Comparison of ENCODE assay signal across 16 mouse cellular contexts in genomic region chr11:121189681-121190080, GRCm38 (mm10). TPM values are rescaled to one million over a fixed set of nuclear protein-coding genes. Genes with fewer than 3 reads are reported as not detected.
A peak's percentile ranks its signal among the peaks of the same experiment; 100 is the strongest.
DNase-seq lines count a peak whose midpoint lies in the region; ATAC-seq lines count a peak whose summit lies in the region.
"Had no signal": no experiment of that assay in that cellular context is flagged by ENCODE, and none has a peak within 500 bp of the region (broad histone marks: within the 10 kb centered on the region; RNA-seq: fewer than 3 reads in every experiment).

No protein-coding gene starts in this region.

- 0 out of 2 replicates have a peak, but pooled peaks cover 5% of the 10 kb centered on the region for H3K36me3 ChIP-seq in embryonic facial prominence, embryonic 14.5 days (ENCODE audit: control insufficient read depth, insufficient read depth, low read length)
- peaks cover 4% of the 10 kb centered on the region; the same call in 1 of the 2 replicates for H3K36me3 ChIP-seq in embryonic facial prominence, embryonic 10.5 days (replicated peaks)
- no peaks in the 10 kb centered on the region for H3K36me3 ChIP-seq in kidney, embryonic 14.5 days (ENCODE audit: control insufficient read depth, insufficient read depth, low read length)
- H3K36me3 ChIP-seq: lung, embryonic 15.5 days had no signal

- peak; percentile 36 for DNase-seq in embryonic facial prominence, embryonic 14.5 days (ENCODE audit: low spot score)
- no peak for DNase-seq in embryonic facial prominence, embryonic 10.5 days (ENCODE audit: low spot score)
- DNase-seq in kidney, adult 8-10 months: peak; percentile 60 to 66
- DNase-seq in cerebellum, postnatal 10 days: peak; percentile 67 to 69
- peak; percentile 66 for DNase-seq in heart, postnatal 4 days
- DNase-seq in yolk sac, embryonic 10.5 days (ENCODE audit: low spot score): no peak
- DNase-seq in B cell, adult 2 months: no peak
- DNase-seq: spleen, adult 18-20 months had no signal

- ATAC-seq in embryonic facial prominence, embryonic 14.5 days (ENCODE audit: low read depth): no peak
- ATAC-seq in kidney, embryonic 14.5 days (ENCODE audit: low FRiP score, low TSS enrichment): no peak

- H3K4me3 ChIP-seq in embryonic facial prominence, embryonic 14.5 days (ENCODE audit: low read depth, low read length): no peak overlapping the region
- H3K4me3 ChIP-seq in embryonic facial prominence, embryonic 10.5 days: no peak overlapping the region
- no peak overlapping the region for H3K4me3 ChIP-seq in kidney, embryonic 14.5 days (ENCODE audit: low read length)
- H3K4me3 ChIP-seq: hindbrain, embryonic 15.5 days; lung, embryonic 15.5 days; myocyte had no signal

- H3K27ac ChIP-seq in embryonic facial prominence, embryonic 14.5 days (replicated peaks; ENCODE audit: low read depth, low read length): no peak overlapping the region
- no peak overlapping the region for H3K27ac ChIP-seq in embryonic facial prominence, embryonic 10.5 days (replicated peaks)
- H3K27ac ChIP-seq in kidney, embryonic 14.5 days (ENCODE audit: low read depth, low read length): no peak overlapping the region
- H3K27ac ChIP-seq: hindbrain, embryonic 15.5 days; lung, embryonic 15.5 days had no signal

- 73% methylated on average over 3 of the region's 3 CpGs for WGBS in embryonic facial prominence, embryonic 14.5 days
- 87% methylated on average over 3 of the region's 3 CpGs for WGBS in embryonic facial prominence, embryonic 10.5 days
- WGBS in kidney, embryonic 14.5 days: 91% methylated on average over 3 of the region's 3 CpGs

- H3K4me1 ChIP-seq in embryonic facial prominence, embryonic 14.5 days (ENCODE audit: control insufficient read depth, insufficient read depth, low read length): no peaks in the 10 kb centered on the region
- H3K4me1 ChIP-seq in embryonic facial prominence, embryonic 10.5 days: no peaks in the 10 kb centered on the region
- H3K4me1 ChIP-seq in kidney, embryonic 14.5 days (ENCODE audit: control insufficient read depth, insufficient read depth, low read length): no peaks in the 10 kb centered on the region
- H3K4me1 ChIP-seq: hindbrain, embryonic 15.5 days; lung, embryonic 15.5 days had no signal

- H3K9ac ChIP-seq in embryonic facial prominence, embryonic 14.5 days (ENCODE audit: low read depth, low read length): no peak overlapping the region
- no peak overlapping the region for H3K9ac ChIP-seq in kidney, embryonic 14.5 days (ENCODE audit: low read depth, low read length)
- H3K9ac ChIP-seq: hindbrain, embryonic 15.5 days; lung, embryonic 15.5 days had no signal

- no peaks in the 10 kb centered on the region for H3K9me3 ChIP-seq in embryonic facial prominence, embryonic 14.5 days (ENCODE audit: control insufficient read depth, low read length)
- H3K9me3 ChIP-seq in embryonic facial prominence, embryonic 10.5 days: no peaks in the 10 kb centered on the region
- H3K9me3 ChIP-seq in kidney, embryonic 14.5 days (ENCODE audit: control insufficient read depth, low read length): no peaks in the 10 kb centered on the region
- H3K9me3 ChIP-seq: hindbrain, embryonic 15.5 days; lung, embryonic 15.5 days had no signal

- H3K4me2 ChIP-seq in embryonic facial prominence, embryonic 14.5 days (ENCODE audit: low read depth, low read length): no peak overlapping the region
- H3K4me2 ChIP-seq in kidney, embryonic 14.5 days (replicated peaks; ENCODE audit: low read depth, low read length): no peak overlapping the region
- H3K4me2 ChIP-seq: hindbrain, embryonic 15.5 days; lung, embryonic 15.5 days had no signal

- H3K27me3 ChIP-seq in embryonic facial prominence, embryonic 14.5 days (replicated peaks; ENCODE audit: control insufficient read depth, insufficient read depth, low read length): no peaks in the 10 kb centered on the region
- H3K27me3 ChIP-seq in embryonic facial prominence, embryonic 10.5 days (replicated peaks; ENCODE audit: low read depth, poor library complexity, severe bottlenecking): no peaks in the 10 kb centered on the region
- H3K27me3 ChIP-seq in kidney, embryonic 14.5 days (ENCODE audit: control insufficient read depth, insufficient read depth, low read length): no peaks in the 10 kb centered on the region
- H3K27me3 ChIP-seq: hindbrain, embryonic 15.5 days; lung, embryonic 15.5 days had no signal

RNA-seq across cellular contexts. Expression of gene Hexdc, which starts 14.6 kb away (rescaled TPM):
- 7.3 and 9.0 TPM in 2 replicates for polyA plus RNA-seq in embryonic facial prominence, embryonic 14.5 days (2014; fragmentation: Nextera tagmentation; extraction: Ambion mirVana)
- 5.1 and 5.5 TPM in 2 replicates for polyA plus RNA-seq in embryonic facial prominence, embryonic 10.5 days (2016; fragmentation: Nextera tagmentation; extraction: Ambion mirVana)
- polyA plus RNA-seq in kidney, embryonic 14.5 days (2014; fragmentation: Nextera tagmentation; extraction: Ambion mirVana): 10.1 and 10.3 TPM in 2 replicates
- total RNA-seq in heart, postnatal 4 days (2021): 10 to 100 TPM; 17.0 to 17.8 TPM

RNA-seq across cellular contexts. Expression of gene Ogfod3, which starts 14.8 kb away (rescaled TPM):
- polyA plus RNA-seq in embryonic facial prominence, embryonic 14.5 days (2014; fragmentation: Nextera tagmentation; extraction: Ambion mirVana): 23.4 and 25.4 TPM in 2 replicates
- polyA plus RNA-seq in embryonic facial prominence, embryonic 10.5 days (2016; fragmentation: Nextera tagmentation; extraction: Ambion mirVana): 18.5 and 21.6 TPM in 2 replicates
- polyA plus RNA-seq in kidney, embryonic 14.5 days (2014; fragmentation: Nextera tagmentation; extraction: Ambion mirVana): 28.5 and 31.3 TPM in 2 replicates
- 10 to 100 TPM; 18.7 to 22.2 TPM for total RNA-seq in heart, postnatal 4 days (2021)

RNA-seq across cellular contexts. Expression of gene Uts2r, which starts 29.6 kb away (rescaled TPM):
- 1.2 and 1.6 TPM in 2 replicates for polyA plus RNA-seq in embryonic facial prominence, embryonic 14.5 days (2014; fragmentation: Nextera tagmentation; extraction: Ambion mirVana)
- 0.09 TPM in 1 of 2 replicates, not detected in the other for polyA plus RNA-seq in embryonic facial prominence, embryonic 10.5 days (2016; fragmentation: Nextera tagmentation; extraction: Ambion mirVana)
- not detected in 2 replicates for polyA plus RNA-seq in kidney, embryonic 14.5 days (2014; fragmentation: Nextera tagmentation; extraction: Ambion mirVana)
- under 1 TPM; 0.14 to 0.20 TPM for total RNA-seq in heart, postnatal 4 days (2021)
- total RNA-seq: adrenal gland, postnatal 36 days; granulocyte monocyte progenitor cell, adult 5-6 weeks had no signal
- polyA plus RNA-seq: forebrain, embryonic 11.5 days; limb, embryonic 11.5 days; lung, embryonic 15.5 days had no signal

RNA-seq across cellular contexts. Expression of gene Cybc1, which starts 39.4 kb away (rescaled TPM):
- 40.0 and 42.3 TPM in 2 replicates for polyA plus RNA-seq in embryonic facial prominence, embryonic 14.5 days (2014; fragmentation: Nextera tagmentation; extraction: Ambion mirVana)
- 29.4 and 31.4 TPM in 2 replicates for polyA plus RNA-seq in embryonic facial prominence, embryonic 10.5 days (2016; fragmentation: Nextera tagmentation; extraction: Ambion mirVana)
- polyA plus RNA-seq in kidney, embryonic 14.5 days (2014; fragmentation: Nextera tagmentation; extraction: Ambion mirVana): 24.5 and 33.0 TPM in 2 replicates
- 10 to 100 TPM; 11.8 to 12.5 TPM for total RNA-seq in heart, postnatal 4 days (2021)

RNA-seq across cellular contexts. Expression of gene Tex19.1, which starts 43.7 kb away (rescaled TPM):
- not detected in 2 replicates for polyA plus RNA-seq in embryonic facial prominence, embryonic 14.5 days (2014; fragmentation: Nextera tagmentation; extraction: Ambion mirVana)
- polyA plus RNA-seq in embryonic facial prominence, embryonic 10.5 days (2016; fragmentation: Nextera tagmentation; extraction: Ambion mirVana): 0.11 TPM in 1 of 2 replicates, not detected in the other
- not detected in 2 replicates for polyA plus RNA-seq in kidney, embryonic 14.5 days (2014; fragmentation: Nextera tagmentation; extraction: Ambion mirVana)
- total RNA-seq in heart, postnatal 4 days (2021): not detected
- total RNA-seq: adrenal gland, postnatal 36 days; granulocyte monocyte progenitor cell, adult 5-6 weeks had no signal
- polyA plus RNA-seq: forebrain, embryonic 11.5 days; hindbrain, embryonic 15.5 days; lung, embryonic 15.5 days; myocyte had no signal

Comparison
In these comparisons a context has a peak if more than half of its experiments do, and no peak if none do; other contexts are left out.
1. DNase-seq: peak in embryonic facial prominence, embryonic 14.5 days (single experiment), kidney, adult 8-10 months (2 of 2), cerebellum, postnatal 10 days (2 of 2) and heart, postnatal 4 days (single experiment); none in embryonic facial prominence, embryonic 10.5 days (single experiment), yolk sac, embryonic 10.5 days (single experiment) and B cell, adult 2 months (0 of 2).